Mouse (Mus musculus) kidney, embryonic 14.5 days (tissue): ENCODE data around the gene Syt14. TPM values are rescaled to one million over a fixed set of nuclear protein-coding genes. Genes with fewer than 3 reads are reported as not detected.

ENCODE experiments used
- ATAC-seq: fragments of 200-750 bp; cut with Nextera tagmentation; 2 replicates; pipeline ENCODE4 v1.8.0; 2017; ENCODE audit warnings: moderate number of reproducible peaks, mild to moderate bottlenecking, moderate TSS enrichment, moderate library complexity; ENCODE audit not compliant: low FRiP score, low TSS enrichment
- H3K27ac ChIP-seq: fragments of 300-500 bp; sonication (generic); 2 replicates; pipeline ENCODE4 v1.5.1; 2014; ENCODE audit warnings: low read depth, mild to moderate bottlenecking, low read length, moderate library complexity, mixed read lengths
- H3K27me3 ChIP-seq: fragments of 300-500 bp; sonication (generic); 2 replicates; pipeline ENCODE4 v1.6.1; 2014; ENCODE audit warnings: mild to moderate bottlenecking, low read length; ENCODE audit not compliant: control insufficient read depth, insufficient read depth
- H3K36me3 ChIP-seq: fragments of 300-500 bp; sonication (generic); 2 replicates; pipeline ENCODE4 v1.6.1; 2014; ENCODE audit warnings: low read length, mixed read lengths; ENCODE audit not compliant: control insufficient read depth, insufficient read depth
- H3K4me1 ChIP-seq: fragments of 300-500 bp; sonication (generic); 2 replicates; pipeline ENCODE4 v1.6.1; 2014; ENCODE audit warnings: low read length, mixed read lengths; ENCODE audit not compliant: control insufficient read depth, insufficient read depth
- H3K4me2 ChIP-seq: fragments of 300-500 bp; sonication (generic); replicated peaks from 2 replicates; pipeline ENCODE4 v1.6.1; 2014; ENCODE audit warnings: low read depth, mild to moderate bottlenecking, low read length
- H3K4me3 ChIP-seq: fragments of 300-500 bp; sonication (generic); 2 replicates; pipeline ENCODE4 v1.5.1; 2014; ENCODE audit warnings: mild to moderate bottlenecking, low read length
- H3K9ac ChIP-seq: fragments of 300-500 bp; sonication (generic); 2 replicates; pipeline ENCODE4 v1.6.1; 2014; ENCODE audit warnings: low read depth, mild to moderate bottlenecking, low read length, moderate library complexity
- H3K9me3 ChIP-seq: fragments of 300-500 bp; sonication (generic); 2 replicates; pipeline ENCODE4 v1.6.1; 2016; ENCODE audit warnings: low read length; ENCODE audit not compliant: control insufficient read depth
- WGBS: fragments of 180-500 bp; shearing (Covaris S2); extraction: QIAGEN DNeasy Blood & Tissue Kit; methylation state at CpG from one replicate; pipeline ENCODE4 v1.1.7; 2014; 5-methylcytosine and 5-hydroxymethylcytosine counted together
- polyA plus RNA-seq: library from polyadenylated mRNA; unstranded; fragments of >200 nt; fragmentation: Nextera tagmentation; extraction: Ambion mirVana; gene quantifications from 2 replicates; pipeline ENCODE4 v1.2.1, GENCODE M21; 2014

The Syt14 gene
- polyA plus RNA-seq, 1 experiment from 2014 or later = 3.2 TPM

DNA sequence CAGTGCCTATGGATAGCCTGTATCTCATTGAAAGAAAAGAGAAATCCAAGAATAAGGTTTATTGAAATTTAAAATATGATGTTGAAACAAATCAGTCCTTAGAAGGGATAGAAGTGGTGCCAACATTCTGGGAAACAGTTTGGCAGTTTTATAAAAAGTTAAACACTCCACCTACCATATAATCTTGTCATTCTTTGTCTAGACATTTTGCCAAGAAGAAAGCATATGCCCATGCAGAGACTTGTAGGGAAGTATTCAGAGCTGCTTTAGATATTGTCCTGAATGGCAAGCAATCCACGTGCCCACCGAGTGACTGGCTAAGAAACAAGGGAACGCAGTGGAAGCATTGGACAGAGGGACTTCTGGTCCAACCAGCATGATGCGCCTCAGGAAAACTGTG is 12.0 kb upstream of the Syt14 start:
- Histone ChIP-seq H3K4me3 (no peak overlapping the region), H3K27me3 (no peaks in the 10 kb centered on the region), H3K9me3 (no peaks in the 10 kb centered on the region), H3K36me3 (no peaks in the 10 kb centered on the region), H3K4me2 (no peak overlapping the region), H3K27ac (no peak overlapping the region), H3K4me1 (no peaks in the 10 kb centered on the region), H3K9ac (no peak overlapping the region)
- ATAC-seq = no peak
- 87% methylated on average over 4 of the region's 4 CpGs for WGBS

GRCm38 (mm10) chr1:193042760-193043295 is 7.3 kb upstream of the Syt14 start:
- WGBS = 82% methylated on average over 3 of the region's 3 CpGs
- H3K9me3 ChIP-seq = no peaks in the 10 kb centered on the region
- no peaks in the 10 kb centered on the region for H3K27me3 ChIP-seq
- no peaks in the 10 kb centered on the region for H3K4me1 ChIP-seq
- no peak overlapping the region for H3K27ac ChIP-seq
- H3K4me3 ChIP-seq = no peak overlapping the region
- no peaks in the 10 kb centered on the region for H3K36me3 ChIP-seq
- H3K9ac ChIP-seq = no peak overlapping the region
- H3K4me2 ChIP-seq = no peak overlapping the region
- ATAC-seq = no peak

GRCm38 (mm10) chr1:193034951-193035370 is 614 bp downstream of the Syt14 start:
- no peak for ATAC-seq

GRCm38 (mm10) chr1:193024311-193024710 is 11.3 kb downstream of the Syt14 start:
- Histone ChIP-seq H3K9ac (no peak overlapping the region), H3K36me3 (no peaks in the 10 kb centered on the region), H3K27ac (no peak overlapping the region), H3K27me3 (no peaks in the 10 kb centered on the region), H3K4me1 (no peaks in the 10 kb centered on the region), H3K4me3 (no peak overlapping the region), H3K9me3 (no peaks in the 10 kb centered on the region), H3K4me2 (no peak overlapping the region)
- WGBS = 56% methylated on average over 1 of the region's 1 CpGs
- no peak for ATAC-seq

More at GRCm38 (mm10) chr1:193034951-193035370, 614 bp downstream of the Syt14 start:
- WGBS = 1% methylated on average over 19 of the region's 19 CpGs
- peak overlapping the region; percentile 88 for H3K4me2 ChIP-seq
- H3K4me3 ChIP-seq = peak overlapping the region; percentile 73
- H3K27me3 ChIP-seq = peaks cover 7% of the 10 kb centered on the region; the same call in 1 of the 2 replicates
- no peaks in the 10 kb centered on the region for H3K9me3 ChIP-seq
- H3K4me1 ChIP-seq = 0 out of 2 replicates have a peak, but pooled peaks cover 2% of the 10 kb centered on the region
- peak overlapping the region; percentile 60 for H3K9ac ChIP-seq
- H3K36me3 ChIP-seq = no peaks in the 10 kb centered on the region
- no peak overlapping the region for H3K27ac ChIP-seq

DNA sequence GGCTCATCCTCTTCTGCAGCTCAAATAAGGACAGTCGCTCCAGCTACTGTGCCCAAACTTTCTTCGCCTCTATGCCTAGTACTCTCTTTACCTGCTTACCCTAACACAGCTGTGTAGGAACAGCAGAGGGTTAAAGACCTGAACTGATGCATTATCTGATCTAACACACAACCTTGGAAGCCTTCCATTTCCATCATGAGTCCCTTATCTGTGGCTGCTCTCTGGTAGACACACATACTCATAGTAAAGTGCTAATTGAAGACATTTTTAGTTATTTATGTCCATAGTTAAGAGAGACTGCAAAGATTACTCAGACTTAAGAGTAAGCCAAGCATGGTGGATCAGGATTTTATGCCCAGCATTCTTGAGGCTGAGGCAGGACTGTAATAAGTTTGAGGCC is 23.2 kb downstream of the Syt14 start:
- H3K9ac ChIP-seq = no peak overlapping the region
- H3K27ac ChIP-seq = no peak overlapping the region
- no peaks in the 10 kb centered on the region for H3K4me1 ChIP-seq
- no peak overlapping the region for H3K4me2 ChIP-seq
- H3K9me3 ChIP-seq = no peaks in the 10 kb centered on the region
- H3K27me3 ChIP-seq = no peaks in the 10 kb centered on the region
- 94% methylated on average over 2 of the region's 2 CpGs for WGBS
- no peak overlapping the region for H3K4me3 ChIP-seq
- no peaks in the 10 kb centered on the region for H3K36me3 ChIP-seq
- no peak for ATAC-seq

DNA sequence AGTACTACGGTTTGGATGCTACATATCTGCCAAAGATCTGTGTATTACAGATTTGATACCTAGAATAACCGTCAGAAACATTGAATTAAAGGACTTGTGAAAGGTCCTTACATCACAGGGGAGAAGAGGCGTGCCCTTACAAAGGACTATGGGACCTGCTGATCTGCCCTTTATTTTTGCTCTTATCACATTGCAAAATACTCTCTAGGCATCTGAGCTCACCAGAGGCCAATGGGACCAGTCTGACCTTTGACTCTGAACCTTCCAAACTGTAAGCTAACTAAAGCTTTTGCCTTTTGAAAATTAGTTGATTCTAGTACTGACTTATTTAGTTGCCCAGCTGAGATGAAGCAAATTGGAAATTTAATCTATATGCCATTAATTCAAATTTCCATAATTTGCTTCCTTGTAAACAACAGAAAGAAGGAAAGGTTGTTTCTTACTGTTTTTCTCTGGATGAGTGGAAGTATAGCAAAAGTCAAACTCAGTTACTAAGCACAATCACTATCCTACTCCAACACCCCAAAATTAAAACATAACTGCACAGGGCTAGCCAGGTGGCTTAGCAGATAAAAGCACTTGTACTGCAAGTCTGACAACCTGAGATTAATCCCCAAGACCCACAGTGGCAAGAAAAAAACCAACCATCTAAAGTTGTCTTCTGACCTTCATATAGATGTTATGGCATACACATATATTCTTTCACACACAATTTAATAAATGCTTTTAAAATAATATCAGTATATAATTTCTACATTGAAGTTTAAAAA is 24.4 kb downstream of the Syt14 start:
- H3K9ac ChIP-seq = no peak overlapping the region
- H3K4me1 ChIP-seq = no peaks in the 10 kb centered on the region
- H3K4me3 ChIP-seq = no peak overlapping the region
- H3K27me3 ChIP-seq = no peaks in the 10 kb centered on the region
- no peak for ATAC-seq
- H3K27ac ChIP-seq = no peak overlapping the region
- 89% methylated on average over 3 of the region's 3 CpGs for WGBS
- no peaks in the 10 kb centered on the region for H3K36me3 ChIP-seq
- no peak overlapping the region for H3K4me2 ChIP-seq
- no peaks in the 10 kb centered on the region for H3K9me3 ChIP-seq

DNA sequence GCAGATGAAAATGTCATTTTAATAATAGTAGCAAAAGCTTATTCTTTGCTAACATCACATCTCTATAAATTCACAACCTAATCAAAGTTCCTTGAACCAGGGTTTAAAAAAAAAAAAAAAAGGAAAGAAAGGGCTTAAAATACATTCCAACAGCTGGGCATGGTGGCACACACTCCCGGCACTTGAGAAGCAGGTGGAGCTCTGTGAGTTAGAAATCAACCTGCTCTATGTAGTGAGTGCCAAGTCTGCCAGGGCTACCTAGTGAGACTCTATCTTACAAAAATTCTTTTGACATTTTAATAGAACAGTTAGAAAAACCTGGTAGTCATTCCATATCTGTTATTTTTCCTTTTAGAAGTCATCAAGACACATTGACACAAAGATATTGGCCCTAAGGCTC is 31.0 kb downstream of the Syt14 start:
- WGBS = 83% methylated on average over 1 of the region's 1 CpGs
- no peak for ATAC-seq
- H3K9me3 ChIP-seq = no peaks in the 10 kb centered on the region
- H3K9ac ChIP-seq = no peak overlapping the region
- no peaks in the 10 kb centered on the region for H3K27me3 ChIP-seq
- no peaks in the 10 kb centered on the region for H3K36me3 ChIP-seq
- no peak overlapping the region for H3K4me3 ChIP-seq
- no peak overlapping the region for H3K4me2 ChIP-seq
- no peak overlapping the region for H3K27ac ChIP-seq
- H3K4me1 ChIP-seq = no peaks in the 10 kb centered on the region

DNA sequence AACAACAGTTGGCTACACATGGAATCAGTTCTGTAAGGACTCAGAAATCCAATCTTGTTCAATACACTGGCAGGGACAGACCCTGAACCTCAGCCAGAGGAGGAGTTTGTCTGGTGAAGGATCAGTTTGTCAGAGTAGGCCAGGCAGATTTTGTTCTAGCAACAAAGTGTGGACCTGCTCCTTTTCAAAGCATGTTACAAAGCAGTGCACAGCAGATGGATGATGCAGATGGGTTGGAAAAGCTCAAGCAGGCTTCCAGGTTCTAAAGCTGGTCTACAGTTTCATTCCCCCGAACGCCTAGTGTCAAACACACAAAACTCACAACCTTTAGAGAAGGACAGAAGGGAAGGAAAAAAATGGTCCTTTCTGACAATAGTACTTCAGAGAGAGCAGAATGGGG is 31.6 kb downstream of the Syt14 start:
- no peak overlapping the region for H3K4me2 ChIP-seq
- no peaks in the 10 kb centered on the region for H3K9me3 ChIP-seq
- no peaks in the 10 kb centered on the region for H3K36me3 ChIP-seq
- ATAC-seq = no peak
- no peak overlapping the region for H3K4me3 ChIP-seq
- no peak overlapping the region for H3K9ac ChIP-seq
- H3K4me1 ChIP-seq = no peaks in the 10 kb centered on the region
- 90% methylated on average over 2 of the region's 2 CpGs for WGBS
- H3K27me3 ChIP-seq = no peaks in the 10 kb centered on the region
- H3K27ac ChIP-seq = no peak overlapping the region

DNA sequence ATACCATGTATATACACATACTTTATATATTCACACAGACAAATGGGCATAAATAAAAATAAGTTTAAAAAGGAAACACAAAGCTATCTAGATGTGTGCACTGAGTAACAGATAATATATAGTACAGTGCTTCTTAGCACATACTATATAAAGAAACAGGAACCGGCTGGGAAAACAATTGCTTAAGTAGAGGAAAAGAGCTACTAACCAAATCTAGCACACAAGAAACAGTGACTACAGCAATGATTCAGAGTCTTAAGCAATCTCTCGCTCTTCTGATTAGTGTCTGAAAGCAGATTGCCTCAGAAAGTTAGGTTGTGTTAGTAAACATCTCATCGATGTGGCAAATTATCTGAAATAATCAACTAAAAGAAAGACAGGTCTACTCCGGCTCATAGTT is 33.3 kb downstream of the Syt14 start:
- 87% methylated on average over 4 of the region's 4 CpGs for WGBS
- no peak overlapping the region for H3K27ac ChIP-seq

More for the DNA sequence above, 33.3 kb downstream of the Syt14 start:
- Histone ChIP-seq H3K4me3 (no peak overlapping the region), H3K27me3 (no peaks in the 10 kb centered on the region), H3K36me3 (no peaks in the 10 kb centered on the region), H3K9ac (no peak overlapping the region), H3K4me2 (no peak overlapping the region), H3K9me3 (no peaks in the 10 kb centered on the region), H3K4me1 (no peaks in the 10 kb centered on the region)
- ATAC-seq = no peak
